Mouse (Mus musculus) CD4-positive helper T cell, adult 2 months (primary cell): ENCODE measurements around the gene Arhgef39.

Experiments
- DNase-seq: peaks from one replicate; pipeline ENCODE4 v3.0.0-alpha.2; 2012; ENCODE audit warnings: low read depth, missing footprints, low spot score

Gene Arhgef39

DNA sequence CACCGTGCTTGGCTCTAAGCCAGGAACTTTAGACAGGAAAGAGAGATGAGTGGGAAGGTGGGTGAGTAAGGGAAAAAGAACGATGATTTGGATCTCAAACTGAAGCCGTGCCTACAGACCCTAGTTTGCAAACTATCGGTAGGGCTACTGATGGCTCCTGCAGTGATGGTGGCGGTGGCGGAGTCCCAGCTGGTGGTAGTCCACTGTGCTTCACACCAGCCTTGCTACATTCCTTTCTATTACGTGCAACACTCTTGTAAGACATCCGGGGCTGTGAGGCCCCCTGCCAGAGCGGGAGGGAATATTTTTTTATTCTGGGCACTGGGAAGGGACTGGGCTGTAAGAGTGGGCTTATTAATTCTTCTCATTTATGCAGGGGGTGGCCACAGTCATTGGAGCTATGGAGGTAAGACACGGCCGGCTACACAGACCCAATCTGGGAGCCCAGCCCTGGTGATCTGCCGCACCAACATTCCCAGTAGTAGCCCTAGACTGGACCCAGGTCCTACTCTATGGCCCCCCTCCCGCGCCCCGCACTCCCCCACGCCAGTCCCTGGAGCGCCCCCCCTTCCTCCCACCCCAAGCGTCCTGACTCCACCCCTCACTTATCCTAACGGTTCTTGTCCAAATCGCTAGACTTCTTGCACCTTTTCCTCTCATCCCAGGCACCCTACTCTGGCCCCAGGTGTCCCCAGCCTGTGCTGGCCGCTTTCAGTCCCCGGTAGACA lies 8.6 kb upstream of the Arhgef39 start:
- DNase-seq, result no peak

DNA sequence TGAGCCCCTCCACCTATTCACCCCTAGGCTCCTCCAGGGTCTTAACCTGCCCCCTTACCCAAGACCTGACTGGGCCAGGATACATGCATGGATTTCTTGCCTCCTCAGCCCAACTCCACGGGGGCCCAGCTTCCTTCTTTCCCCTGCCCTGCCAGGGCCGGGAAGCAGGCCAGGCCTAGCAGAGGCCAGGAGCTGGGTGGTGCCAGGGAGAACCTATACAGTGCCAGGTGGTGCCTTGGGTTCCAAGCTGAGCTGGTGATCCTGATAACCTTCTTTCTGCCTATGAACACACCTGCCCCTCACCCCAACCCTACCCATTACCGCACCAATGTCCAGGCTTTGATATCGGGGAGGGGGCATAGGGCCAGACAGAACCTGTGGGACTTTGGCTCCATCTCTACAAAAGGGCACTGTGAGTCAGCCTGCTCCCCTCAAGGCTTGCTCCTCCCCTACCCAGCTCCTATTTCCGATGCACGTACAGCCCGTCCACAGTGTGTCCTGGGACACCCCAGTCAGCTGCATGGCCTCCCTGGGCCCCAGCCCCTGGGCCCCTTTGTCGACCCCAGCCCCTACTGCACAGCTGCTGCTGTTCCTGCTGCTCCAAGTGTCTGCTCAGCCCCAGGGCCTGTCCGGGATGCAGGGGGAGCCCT lies 7.2 kb upstream of the Arhgef39 start, which contains the start of gene Car9:
Gene Car9 (plus strand): TSS at position 431 of the 650 bp plus-strand sequence.
- DNase-seq, result no peak

DNA sequence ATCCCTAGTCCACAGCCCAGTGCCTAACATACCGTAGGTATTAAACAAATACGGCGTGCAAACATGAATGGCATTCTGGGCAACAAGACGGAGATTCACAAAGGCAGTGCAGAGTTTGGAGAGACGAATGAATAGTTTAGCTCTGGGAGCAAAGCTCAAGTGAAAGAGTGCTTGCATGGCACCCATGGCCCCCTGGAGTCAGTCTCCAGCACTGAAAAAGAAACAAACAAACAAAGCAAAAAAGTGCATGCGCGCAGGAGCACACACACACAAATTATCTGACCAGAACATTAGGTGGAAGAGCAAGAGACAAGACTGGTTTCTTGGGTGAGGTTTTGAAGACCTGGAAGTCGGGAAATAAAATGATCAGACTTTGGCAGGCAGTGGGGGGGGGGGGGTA lies 6.6 kb upstream of the Arhgef39 start:
- DNase-seq, result no peak

DNA sequence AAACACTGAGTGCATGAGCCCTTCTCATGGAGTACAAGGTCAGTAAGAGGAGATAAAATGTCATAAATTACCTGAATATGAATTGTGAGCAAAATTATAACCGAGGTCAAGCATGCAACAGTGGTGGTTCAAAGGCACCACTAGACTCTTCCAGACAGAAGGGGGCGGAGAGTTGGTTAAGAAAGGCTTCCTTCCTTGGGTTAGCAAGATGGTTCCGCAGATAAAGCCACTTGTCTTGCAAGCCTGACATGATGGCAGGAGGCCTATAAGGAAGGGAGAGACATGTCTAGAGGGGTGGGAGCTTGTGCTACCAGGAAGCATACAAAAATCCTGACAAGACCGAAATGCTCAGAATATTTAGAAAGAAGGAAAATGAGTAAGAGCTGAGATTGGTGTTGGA lies 4.8 kb upstream of the Arhgef39 start:
- peak; percentile 66 for DNase-seq

DNA sequence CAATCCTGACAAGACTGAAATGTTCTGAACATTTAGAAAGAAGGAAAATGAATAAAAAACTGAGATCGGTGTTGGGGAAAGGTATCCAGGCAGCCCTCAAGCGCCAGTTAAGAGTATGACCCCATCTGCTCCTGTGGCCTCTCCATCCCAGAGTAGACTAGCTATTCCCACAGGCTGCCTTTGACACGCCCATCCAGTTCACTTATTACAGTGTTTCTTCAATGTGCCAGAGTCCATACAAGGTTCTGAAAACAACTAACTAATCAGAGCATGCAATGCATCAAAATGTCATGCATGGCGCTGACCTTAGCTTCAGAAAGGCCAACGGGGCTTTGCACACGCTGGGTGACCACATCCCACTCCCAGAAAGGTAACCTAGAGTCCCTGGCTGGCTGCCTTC lies 4.0 kb upstream of the Arhgef39 start:
- no peak for DNase-seq

DNA sequence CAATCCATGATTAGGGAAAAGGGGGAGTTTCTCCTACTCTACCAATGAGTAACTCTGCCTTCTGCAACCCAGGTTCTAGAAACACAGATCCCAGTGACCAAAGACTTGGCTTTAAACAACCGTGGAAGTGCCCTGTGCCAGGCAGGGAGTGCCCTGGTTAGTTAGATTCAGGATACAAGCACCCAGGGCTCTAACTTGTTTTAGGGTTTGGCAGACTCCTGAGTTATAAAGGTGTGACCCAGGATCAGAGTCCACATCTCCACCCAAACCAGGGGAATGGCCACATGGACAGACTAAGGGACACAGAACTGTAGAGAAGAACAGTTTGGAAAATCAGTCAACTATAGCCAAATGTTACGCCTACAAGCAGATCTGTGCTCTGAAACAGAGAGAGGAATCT lies 3.5 kb upstream of the Arhgef39 start:
- no peak for DNase-seq

DNA sequence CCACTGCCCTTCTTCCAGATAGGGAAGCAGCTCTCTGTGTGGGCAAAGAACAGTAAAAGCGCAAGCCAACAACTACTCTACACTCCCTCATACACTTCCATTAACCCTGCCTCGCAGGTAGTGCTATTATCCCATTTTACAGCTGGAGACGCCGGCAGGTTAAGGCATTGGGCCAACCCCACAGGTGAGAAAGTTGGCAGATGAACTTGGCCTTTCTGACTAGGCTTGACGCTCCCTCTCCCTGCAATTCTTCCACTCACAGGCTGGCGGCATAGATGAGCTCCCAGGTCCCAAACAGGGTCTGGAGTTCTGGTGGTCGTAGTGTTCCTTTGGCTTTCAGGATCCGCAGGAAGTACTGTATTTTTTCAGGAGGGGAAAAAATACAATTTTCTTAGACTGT lies 512 bp downstream of the Arhgef39 start:
- peak; percentile 26 for DNase-seq

DNA sequence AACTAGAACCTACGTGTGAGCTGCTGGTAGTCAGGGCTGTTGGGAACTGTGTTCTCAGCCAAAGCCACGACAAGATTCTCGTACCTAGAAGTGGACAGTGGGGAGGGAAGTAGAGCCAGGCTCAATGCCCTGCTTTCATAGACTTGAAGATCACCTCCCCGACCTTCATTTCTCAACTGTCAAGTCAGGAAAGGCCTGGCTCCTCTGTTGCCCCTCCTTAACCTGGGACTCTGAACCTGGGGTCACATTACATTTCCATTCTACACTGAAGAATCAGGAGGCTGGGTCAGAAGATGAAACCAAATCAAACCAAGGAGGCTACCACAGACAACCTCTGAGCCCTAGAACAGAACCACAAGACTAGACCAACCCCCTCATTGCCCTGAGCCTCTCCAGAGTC lies 1.5 kb downstream of the Arhgef39 start:
- no peak for DNase-seq

DNA sequence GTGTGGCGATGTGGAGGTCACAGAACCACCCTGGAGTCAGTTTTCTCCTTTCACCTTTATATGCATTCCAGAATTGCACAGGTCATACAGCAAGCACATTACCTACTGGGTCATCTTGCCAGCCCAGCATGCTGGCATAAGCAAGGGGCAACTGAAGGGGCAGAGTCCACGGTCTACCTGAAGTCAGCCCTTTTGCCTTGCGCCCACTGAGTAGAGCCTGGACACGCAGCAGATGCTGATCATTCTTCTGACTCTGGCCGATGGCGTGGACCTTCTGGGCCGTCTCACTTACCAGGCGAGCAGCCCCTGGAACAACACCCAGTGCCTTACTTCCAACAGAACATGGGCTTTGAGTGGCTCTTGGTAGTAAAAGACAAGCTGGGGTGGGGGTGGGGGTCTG lies 2.1 kb downstream of the Arhgef39 start:
- DNase-seq, result no peak

DNA sequence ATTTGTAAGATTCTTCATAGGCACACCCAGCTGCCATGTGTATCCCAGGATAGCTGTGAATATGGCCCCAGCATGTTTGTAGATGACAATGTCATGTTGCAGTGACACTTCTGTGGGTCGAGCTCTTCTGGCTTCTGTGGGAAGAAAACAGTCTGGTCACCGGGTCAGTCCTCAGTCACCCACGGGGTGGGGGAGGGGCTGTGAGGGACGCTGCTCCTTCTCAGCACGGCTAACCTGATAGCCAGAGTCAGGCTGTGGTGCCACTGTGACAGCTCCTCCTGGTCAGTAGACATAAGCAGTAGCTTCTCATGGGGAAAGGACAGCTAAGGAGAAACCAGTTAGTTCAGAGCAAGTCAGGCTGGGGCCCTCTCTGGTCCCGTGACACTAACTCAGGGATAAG lies 2.9 kb downstream of the Arhgef39 start:
- DNase-seq, result no peak

DNA sequence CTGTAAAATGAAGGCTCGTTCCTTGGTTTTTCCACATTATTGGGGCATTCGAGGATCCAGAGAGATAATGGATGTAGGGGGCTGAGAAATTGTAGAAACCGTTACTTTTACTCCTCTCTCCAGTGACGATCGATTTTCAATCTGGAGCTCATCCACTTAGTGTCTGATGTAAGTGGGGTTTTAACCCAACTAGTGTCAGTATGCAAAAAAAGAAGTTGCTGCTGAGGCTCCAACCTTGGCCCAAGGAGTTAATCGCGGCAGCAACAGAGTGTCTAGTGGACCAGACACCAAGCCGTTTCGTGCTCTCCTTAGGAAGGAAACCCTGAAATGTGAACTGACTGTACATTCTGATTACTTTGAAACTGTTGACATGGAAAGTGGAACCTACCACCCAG lies 5.7 kb downstream of the Arhgef39 start:
- DNase-seq, result no peak

DNA sequence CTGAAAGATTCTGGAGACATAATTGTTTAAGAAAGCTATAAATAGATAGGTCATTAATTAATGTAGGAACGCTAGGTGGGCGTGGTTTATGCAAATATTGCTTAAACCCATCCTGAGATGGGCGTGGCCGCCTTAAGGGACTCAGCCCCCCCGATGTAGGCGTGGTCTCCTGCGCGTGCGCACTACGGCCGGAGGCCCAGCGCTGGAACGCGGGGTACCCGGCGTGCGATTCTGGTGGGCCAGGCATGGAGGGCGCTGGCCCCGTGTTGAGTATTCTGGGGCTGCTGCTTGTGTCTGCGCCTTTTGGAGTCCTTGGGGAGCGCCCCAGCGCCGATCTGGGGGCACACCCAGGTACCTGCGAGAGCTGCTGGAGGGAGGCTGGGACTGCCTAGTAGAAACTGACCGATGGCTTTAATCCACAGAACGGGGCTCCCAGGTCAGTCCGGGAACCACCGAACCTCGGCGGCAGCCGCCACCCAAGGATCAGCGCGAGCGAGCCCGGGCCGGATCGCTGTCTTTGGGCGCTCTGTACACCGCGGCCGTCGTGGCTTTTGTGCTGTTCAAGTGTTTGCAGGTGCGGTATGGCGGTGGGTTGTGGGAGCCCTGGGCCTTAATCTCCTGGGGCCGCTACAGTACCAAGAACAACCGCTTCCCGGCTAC lies 6.2 kb downstream of the Arhgef39 start:
- DNase-seq, result peak; percentile 95

DNA sequence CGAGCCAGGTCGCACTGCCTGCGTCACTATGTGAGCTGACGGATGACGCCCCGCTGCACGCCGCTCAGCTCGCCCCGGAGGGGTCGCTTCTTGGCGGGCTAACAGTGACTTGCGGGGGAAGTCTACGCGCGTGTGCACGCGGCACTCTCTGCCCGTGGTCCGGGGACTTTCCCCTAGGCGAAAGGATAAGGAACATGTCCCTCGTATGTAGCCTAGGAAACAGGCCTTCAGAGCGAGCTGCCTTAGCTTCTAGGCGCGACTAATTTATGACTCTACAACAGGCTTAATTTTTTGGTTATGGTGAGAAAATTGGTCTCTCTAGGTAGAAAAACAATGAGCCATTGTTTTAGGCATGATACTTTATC lies 6.7 kb downstream of the Arhgef39 start, which contains the start of gene Ccdc107:
Gene Ccdc107 (plus strand): TSS at position 80 of the 365 bp plus-strand sequence.
- peak; percentile 99 for DNase-seq

DNA sequence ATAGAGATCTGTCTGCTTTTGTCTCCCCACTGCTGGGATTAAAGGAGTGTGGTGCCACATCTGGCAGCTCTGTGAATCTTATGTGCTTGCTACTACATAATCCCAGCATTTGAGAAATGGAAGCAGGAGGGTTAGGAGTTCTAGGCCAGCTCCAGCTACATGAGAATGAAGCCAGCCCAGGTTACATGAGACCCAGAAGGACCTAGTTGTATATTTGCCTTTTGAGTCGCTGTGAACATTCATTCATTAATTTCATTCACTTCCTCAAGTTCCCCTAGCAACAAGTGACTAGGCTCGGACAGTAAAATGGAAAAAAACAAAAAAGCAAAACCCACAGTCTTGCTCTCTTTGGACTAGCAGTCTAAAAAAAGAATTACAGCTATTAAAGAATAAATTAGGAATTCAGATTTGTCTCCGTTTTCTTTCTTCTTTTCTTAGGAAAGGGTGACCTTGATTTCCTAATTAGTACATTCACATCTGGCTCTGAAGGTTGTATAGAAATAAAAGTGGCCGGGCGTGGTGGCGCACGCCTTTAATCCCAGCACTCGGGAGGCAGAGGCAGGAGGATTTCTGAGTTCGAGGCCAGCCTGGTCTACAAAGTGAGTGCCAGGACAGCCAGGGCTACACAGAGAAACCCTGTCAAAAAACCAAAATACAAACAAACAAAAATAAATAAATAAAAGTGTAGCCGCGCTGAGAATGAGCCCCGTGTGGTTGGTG lies 7.2 kb downstream of the Arhgef39 start:
- DNase-seq, result no peak

DNA sequence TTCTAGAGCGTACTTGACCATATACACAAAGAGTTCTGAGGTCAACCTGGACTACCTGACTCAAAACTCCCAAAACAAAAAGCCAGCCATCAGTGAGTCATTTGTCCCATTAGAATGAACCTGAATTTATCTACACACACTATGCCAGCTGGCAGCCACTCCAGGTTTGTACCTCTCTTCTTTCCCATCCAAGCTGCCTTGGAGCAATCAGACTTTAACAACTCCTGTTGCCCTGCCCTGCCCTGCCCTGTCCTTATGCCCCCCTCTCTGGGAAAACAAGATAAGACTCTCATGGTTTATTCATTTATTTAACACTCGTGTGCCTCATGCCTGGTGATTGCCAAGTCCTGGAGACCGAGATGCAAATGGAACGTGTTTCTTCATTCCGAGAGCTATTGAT lies 8.7 kb downstream of the Arhgef39 start:
- DNase-seq, result no peak

DNA sequence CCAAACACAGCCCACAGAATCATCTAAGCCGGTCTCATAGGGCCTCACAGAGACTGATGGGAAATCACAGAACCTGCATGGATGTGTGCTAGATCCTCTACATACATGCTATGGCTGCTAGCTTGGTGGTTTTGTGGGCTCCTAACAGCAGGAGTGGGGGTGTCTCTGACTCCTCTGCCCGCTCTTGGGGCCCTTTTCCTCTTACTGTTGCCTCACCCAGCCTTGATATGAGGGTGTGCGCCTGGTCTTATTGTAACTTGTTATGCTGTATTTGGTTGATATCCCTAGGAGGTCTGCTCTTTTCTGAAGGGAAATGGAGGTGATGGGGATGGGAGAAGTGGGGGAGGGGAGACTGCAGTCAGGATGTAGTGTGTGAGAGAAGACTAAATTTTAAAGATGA lies 9.9 kb downstream of the Arhgef39 start:
- no peak for DNase-seq

DNA sequence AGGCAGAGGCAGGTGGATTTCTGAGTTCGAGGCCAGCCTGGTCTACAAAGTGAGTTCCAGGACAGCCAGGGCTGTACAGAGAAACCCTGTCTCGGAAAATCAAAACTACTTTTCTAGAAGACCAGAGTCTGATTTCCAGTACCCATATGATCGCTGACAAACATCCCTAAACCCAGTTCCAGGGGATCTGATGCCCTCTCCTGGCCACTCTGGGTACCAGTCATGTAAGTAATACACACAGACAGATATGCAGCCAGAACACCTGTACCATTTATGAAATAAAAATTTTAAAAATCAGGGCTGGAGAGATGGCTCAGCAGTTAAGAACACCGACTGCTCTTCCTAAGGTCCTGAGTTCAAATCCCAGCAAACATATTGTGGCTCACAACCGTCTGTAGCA lies 13.8 kb downstream of the Arhgef39 start:
- peak; percentile 36 for DNase-seq

DNA sequence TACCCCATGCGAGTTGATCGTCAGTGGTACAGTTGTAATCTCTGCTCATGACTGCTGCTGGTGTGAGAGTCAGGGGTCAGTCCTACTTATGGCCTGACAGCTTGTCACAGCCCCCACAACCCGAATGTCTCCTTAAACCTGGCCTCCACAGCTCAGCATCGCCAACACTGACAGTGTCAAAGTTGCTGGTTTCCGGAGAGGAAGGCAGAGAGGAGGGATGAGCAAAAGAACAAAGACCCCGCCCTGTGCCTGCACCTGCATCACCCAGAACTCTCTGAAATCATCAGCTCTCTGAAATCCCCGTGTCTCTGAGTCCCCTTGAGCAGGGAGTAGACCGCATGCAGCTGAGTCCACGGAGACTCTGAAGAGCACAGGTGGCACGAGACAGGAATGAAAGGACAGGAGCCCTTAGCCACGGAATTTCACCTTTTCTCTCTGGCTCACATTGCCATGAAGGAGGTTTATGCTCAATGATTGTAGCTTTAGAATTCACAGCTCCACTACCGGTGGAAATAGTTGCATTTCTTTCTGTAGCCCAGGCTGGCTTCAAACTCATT lies 15.9 kb downstream of the Arhgef39 start, which contains the start of gene Sit1:
Gene Sit1 (minus strand): TSS at position 200 of the 557 bp plus-strand sequence.
- DNase-seq, result peak; percentile 84

DNA sequence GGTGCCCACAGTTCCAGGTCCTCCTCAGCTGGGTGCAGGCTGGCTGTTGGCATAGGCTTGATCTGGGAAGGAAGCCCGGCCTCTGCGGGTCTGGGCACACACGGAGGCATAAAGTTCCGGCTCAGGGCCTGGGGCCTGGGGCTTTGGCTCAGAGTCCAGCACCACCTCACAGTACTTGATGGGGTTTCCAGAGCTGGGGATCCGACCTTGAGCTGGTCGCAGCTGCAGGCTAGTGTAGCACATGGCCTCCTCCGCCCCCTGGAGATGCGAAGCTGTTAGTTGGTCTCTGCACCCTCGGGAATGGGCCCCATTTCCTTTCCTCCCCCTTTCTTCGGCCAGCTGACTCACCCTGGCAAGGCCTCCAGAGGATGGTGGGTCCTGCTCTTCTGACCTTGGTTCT lies 16.9 kb downstream of the Arhgef39 start:
- peak; percentile 39 for DNase-seq

DNA sequence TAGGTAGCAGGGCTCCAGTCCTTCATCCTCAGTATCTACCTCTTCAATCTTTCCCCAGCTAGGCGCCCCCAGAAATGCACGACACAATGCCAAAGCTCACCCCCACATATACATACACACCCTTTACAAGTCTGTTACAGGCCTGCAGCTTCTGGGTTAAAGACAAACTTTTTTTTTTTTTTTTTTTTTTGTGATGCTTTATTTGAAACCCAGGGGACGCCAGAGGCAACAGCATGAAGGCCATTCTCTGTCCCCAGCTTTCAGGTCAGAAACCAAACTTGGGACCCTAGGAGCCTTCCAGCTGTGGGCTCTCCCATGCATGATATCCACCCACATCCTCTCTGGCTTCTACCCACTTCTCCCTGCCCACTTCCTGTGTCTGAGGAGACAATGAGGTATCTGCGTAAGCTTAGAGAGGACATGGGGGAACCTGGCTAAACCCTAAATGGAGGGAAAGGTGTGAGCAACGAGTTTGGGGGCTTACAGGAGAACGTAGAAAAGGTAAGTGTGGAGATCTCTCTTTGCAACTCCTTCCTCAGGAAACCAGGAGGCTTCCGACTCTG lies 17.5 kb downstream of the Arhgef39 start:
- DNase-seq, result peak; percentile 81

DNA sequence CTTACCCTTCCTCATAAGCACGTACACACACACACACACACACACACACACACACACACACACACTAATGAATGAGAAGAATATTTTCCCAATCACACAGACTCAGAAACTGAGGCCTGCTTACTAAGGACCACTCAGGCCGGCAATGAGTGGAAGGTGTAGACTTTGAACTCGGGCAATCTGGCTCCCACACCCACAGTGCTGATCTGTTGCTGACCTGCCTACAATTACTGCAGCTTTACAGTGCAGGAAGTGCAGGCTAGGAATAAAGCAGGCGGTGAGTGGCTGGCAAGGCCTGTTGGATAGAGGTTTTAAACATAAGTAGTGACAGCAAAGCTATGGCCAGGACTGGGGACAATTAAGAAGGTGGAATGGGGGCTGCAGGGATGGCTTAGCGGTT lies 18.5 kb downstream of the Arhgef39 start:
- DNase-seq, result no peak
